Mouse (Mus musculus) spleen, adult 2 months (tissue): ENCODE data around the gene Chst7.

Experiments
- CTCF ChIP-seq: fragments of 200-500 bp; IDR thresholded peaks from 2 replicates; pipeline ENCODE4 v1.5.1; 2011; ENCODE audit warnings: mild to moderate bottlenecking, inconsistent platforms; ENCODE audit not compliant: insufficient read depth, insufficient read length, insufficient replicate concordance; ENCODE audit errors: extremely low read depth
- POLR2A ChIP-seq: fragments of 200-500 bp; IDR thresholded peaks from 2 replicates; pipeline ENCODE4 v1.6.1; 2011; ENCODE audit warnings: low read depth, low read length, inconsistent platforms

- TF ChIP-seq CTCF (no peak), POLR2A (no peak)
Observed at GRCm38 (mm10) chrX:20020942-20021341, 38.4 kb upstream of the Chst7 start.
